Mouse (Mus musculus): Measurements from ENCODE around the gene Rab39. TPM values are rescaled to one million over a fixed set of nuclear protein-coding genes. Genes with fewer than 3 reads are reported as not detected.

The Rab39 gene
- polyA plus RNA-seq, 1 experiment from 2014 or later = 0.15 TPM

DNA sequence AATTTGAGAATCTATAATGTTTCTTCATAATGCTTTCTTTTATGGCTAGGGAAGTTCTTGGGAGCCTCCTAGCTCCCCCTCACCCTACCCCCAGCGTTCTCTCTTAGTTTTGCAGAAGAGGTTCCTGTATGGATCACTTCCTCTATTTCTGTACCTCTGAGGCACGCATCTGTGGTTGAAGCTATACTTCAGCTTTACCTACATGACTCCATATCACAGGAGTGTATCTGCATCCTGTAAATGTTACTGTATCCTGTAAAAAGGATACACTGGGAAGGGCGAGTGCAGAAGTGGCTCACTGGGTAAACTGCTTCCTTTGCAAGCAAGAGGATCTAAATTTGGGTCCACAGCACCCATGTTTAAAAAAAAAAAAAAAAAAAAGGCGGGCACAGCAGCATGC is 5.5 kb downstream of the Rab39 start:
- no peak for ATAC-seq (ENCODE audit: insufficient number of reproducible peaks, insufficient read depth, low FRiP score, low read depth)
- Histone ChIP-seq H3K27ac (replicated peaks in 1 of 2; ENCODE audit: control insufficient read depth in 1 of 2, insufficient read depth in 1 of 2, low read depth in 2 of 2, low read length in 2 of 2) (no peak overlapping the region), H3K4me2 (ENCODE audit: low read length) (no peak overlapping the region), H3K4me1 (ENCODE audit: control insufficient read depth in 2 of 2, insufficient read depth in 2 of 2, low read length in 2 of 2) (peaks cover 3% of the 10 kb centered on the region in 2 experiments; a peak in 1 of 4 replicates), H3K4me3 (ENCODE audit: control insufficient read depth in 1 of 2, insufficient read depth in 1 of 2, low read depth in 1 of 2, low read length in 2 of 2) (no peak overlapping the region), H3K9me3 (ENCODE audit: control insufficient read depth, low read length) (no peaks in the 10 kb centered on the region), H3K36me3 (ENCODE audit: control insufficient read depth, insufficient read depth, low read length) (no peaks in the 10 kb centered on the region), H3K9ac (ENCODE audit: low read length) (no peak overlapping the region), H3K27me3 (ENCODE audit: control insufficient read depth, insufficient read depth, low read length) (0 out of 2 replicates have a peak, but pooled peaks cover 5% of the 10 kb centered on the region)
- 56% methylated on average over 4 of the region's 4 CpGs for WGBS

DNA sequence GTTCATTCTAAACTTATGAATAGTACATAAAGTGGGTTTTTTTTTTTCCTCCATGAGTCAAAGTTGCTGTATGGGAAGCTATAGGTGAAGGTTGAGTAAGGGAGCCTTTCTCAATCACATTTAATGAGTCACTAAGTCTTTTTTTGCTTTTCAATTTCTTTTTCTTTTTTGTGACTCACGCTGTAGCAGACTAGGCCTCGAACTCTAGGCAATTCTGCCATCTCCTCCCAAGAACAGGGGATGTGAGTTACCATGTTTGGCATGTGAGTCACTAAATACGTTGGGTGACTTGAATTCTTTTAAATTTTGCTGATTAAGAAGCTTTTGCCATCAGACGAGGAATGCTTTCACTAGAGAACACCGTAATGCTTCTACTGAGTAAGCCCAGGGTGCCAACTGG is 10.2 kb downstream of the Rab39 start:
- Histone ChIP-seq H3K4me2 (ENCODE audit: low read length) (no peak overlapping the region), H3K27ac (replicated peaks in 1 of 2; ENCODE audit: control insufficient read depth in 1 of 2, insufficient read depth in 1 of 2, low read depth in 2 of 2, low read length in 2 of 2) (no peak overlapping the region), H3K9me3 (ENCODE audit: control insufficient read depth, low read length) (no peaks in the 10 kb centered on the region), H3K4me1 (ENCODE audit: control insufficient read depth in 2 of 2, insufficient read depth in 2 of 2, low read length in 2 of 2) (no peaks in the 10 kb centered on the region), H3K9ac (ENCODE audit: low read length) (no peak overlapping the region), H3K36me3 (ENCODE audit: control insufficient read depth, insufficient read depth, low read length) (no peaks in the 10 kb centered on the region), H3K27me3 (ENCODE audit: control insufficient read depth, insufficient read depth, low read length) (no peaks in the 10 kb centered on the region), H3K4me3 (ENCODE audit: control insufficient read depth in 1 of 2, insufficient read depth in 1 of 2, low read depth in 1 of 2, low read length in 2 of 2) (no peak overlapping the region)
- ATAC-seq (ENCODE audit: insufficient number of reproducible peaks, insufficient read depth, low FRiP score, low read depth) = no peak
- WGBS = 77% methylated on average over 5 of the region's 5 CpGs

DNA sequence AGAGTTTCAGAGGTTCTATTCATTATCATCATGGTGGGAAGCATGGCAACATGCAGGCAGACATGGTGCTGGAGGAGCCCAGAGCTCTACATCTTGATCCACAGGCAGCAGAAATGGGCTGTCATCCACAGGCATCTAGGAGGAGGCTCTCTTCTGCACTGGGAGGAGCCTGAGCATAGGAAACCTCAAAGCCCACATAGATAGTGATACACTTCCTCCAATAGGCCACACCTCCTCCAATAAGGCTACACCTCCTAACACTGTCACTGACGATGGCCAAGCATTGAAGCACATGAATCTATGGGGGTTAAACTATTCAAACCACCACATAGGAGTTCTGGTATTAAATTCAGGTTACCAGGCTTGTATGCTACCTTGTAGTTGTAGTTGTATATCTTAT is 12.3 kb downstream of the Rab39 start:
- 74% methylated on average over 1 of the region's 1 CpGs for WGBS

DNA sequence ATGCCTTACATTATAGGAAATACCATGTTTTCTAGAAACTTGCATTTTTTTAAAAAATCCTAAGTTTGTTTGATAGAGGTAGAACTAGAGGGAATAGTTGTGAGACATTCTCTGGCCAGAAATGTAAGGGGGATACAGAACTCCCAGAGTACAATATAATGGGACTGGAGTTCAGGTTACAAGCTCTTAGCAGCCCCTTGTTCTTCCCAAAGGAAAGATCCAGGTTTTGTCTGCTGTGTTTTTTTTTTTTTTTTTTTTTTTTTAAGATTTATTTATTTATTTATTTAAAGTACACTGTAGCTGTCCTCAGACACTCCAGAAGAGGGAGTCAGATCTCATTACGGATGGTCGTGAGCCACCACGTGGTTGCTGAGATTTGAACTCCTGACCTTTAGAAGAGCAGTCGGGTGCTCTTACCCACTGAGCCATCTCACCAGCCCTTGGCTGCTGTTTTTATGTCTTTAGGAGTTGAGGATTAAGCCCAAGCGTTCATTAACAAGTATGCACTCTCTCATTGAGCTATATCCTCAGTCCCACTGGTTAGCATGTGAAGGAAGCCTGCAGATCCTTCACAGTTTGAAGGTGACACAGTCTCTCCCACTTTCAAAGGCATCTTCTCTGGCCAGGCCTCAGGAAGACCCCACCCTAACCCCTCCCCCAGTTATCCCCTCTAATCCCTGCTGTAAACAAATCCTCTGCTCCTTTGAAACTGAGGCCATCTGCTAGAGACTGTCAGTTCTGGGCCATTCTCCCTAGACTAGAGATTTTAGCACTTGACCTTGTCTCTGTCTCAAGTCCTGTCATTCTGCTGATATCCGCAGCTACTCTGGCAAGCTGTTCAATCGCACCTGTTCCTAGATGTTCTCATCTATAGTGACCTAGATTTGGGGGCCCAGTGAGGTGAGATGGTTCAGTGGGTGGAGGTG is 14.0 kb downstream of the Rab39 start:
- no peaks in the 10 kb centered on the region for H3K9me3 ChIP-seq (ENCODE audit: control insufficient read depth, low read length)
- H3K27me3 ChIP-seq (ENCODE audit: control insufficient read depth, insufficient read depth, low read length) = no peaks in the 10 kb centered on the region
- no peak overlapping the region for H3K4me2 ChIP-seq (ENCODE audit: low read length)
- no peak overlapping the region for H3K4me3 ChIP-seq (ENCODE audit: control insufficient read depth in 1 of 2, insufficient read depth in 1 of 2, low read depth in 1 of 2, low read length in 2 of 2)
- no peak overlapping the region for H3K9ac ChIP-seq (ENCODE audit: low read length)
- WGBS = 29% methylated on average over 7 of the region's 7 CpGs
- no peaks in the 10 kb centered on the region for H3K4me1 ChIP-seq (ENCODE audit: control insufficient read depth in 2 of 2, insufficient read depth in 2 of 2, low read length in 2 of 2)
- no peak overlapping the region for H3K27ac ChIP-seq (replicated peaks in 1 of 2; ENCODE audit: control insufficient read depth in 1 of 2, insufficient read depth in 1 of 2, low read depth in 2 of 2, low read length in 2 of 2)
- no peak for ATAC-seq (ENCODE audit: insufficient number of reproducible peaks, insufficient read depth, low FRiP score, low read depth)
- H3K36me3 ChIP-seq (ENCODE audit: control insufficient read depth, insufficient read depth, low read length) = no peaks in the 10 kb centered on the region

More for the DNA sequence above, 12.3 kb downstream of the Rab39 start:
- no peaks in the 10 kb centered on the region for H3K27me3 ChIP-seq (ENCODE audit: control insufficient read depth, insufficient read depth, low read length)
- H3K36me3 ChIP-seq (ENCODE audit: control insufficient read depth, insufficient read depth, low read length) = no peaks in the 10 kb centered on the region
- no peak overlapping the region for H3K9ac ChIP-seq (ENCODE audit: low read length)
- H3K9me3 ChIP-seq (ENCODE audit: control insufficient read depth, low read length) = no peaks in the 10 kb centered on the region
- no peak for ATAC-seq (ENCODE audit: insufficient number of reproducible peaks, insufficient read depth, low FRiP score, low read depth)
- no peak overlapping the region for H3K27ac ChIP-seq (replicated peaks in 1 of 2; ENCODE audit: control insufficient read depth in 1 of 2, insufficient read depth in 1 of 2, low read depth in 2 of 2, low read length in 2 of 2)
- no peaks in the 10 kb centered on the region for H3K4me1 ChIP-seq (ENCODE audit: control insufficient read depth in 2 of 2, insufficient read depth in 2 of 2, low read length in 2 of 2)
- H3K4me3 ChIP-seq (ENCODE audit: control insufficient read depth in 1 of 2, insufficient read depth in 1 of 2, low read depth in 1 of 2, low read length in 2 of 2) = no peak overlapping the region
- no peak overlapping the region for H3K4me2 ChIP-seq (ENCODE audit: low read length)

DNA sequence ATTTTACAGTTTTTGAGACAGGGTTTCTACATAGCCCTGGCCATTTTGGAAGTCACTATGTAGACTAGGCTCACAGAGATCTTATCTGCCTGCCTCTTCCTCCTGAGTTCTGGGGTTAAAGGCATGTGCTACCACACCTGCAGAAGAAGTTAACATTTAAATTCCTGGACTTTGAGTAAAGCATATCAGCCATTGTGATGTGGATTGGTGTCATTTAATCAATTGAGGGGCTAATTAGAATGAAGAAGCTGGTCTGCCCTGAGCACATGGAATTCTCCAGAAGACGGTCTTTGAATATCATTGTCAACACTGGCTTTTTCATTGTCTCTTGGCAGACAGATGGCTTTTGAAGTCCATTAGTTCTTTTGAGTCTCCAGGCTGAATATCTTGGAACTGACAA is 25.2 kb downstream of the Rab39 start:
- Histone ChIP-seq H3K9ac (ENCODE audit: low read length) (no peak overlapping the region), H3K36me3 (ENCODE audit: control insufficient read depth, insufficient read depth, low read length) (no peaks in the 10 kb centered on the region), H3K4me3 (ENCODE audit: control insufficient read depth in 1 of 2, insufficient read depth in 1 of 2, low read depth in 1 of 2, low read length in 2 of 2) (no peak overlapping the region), H3K27ac (replicated peaks in 1 of 2; ENCODE audit: control insufficient read depth in 1 of 2, insufficient read depth in 1 of 2, low read depth in 2 of 2, low read length in 2 of 2) (no peak overlapping the region), H3K4me1 (ENCODE audit: control insufficient read depth in 2 of 2, insufficient read depth in 2 of 2, low read length in 2 of 2) (no peaks in the 10 kb centered on the region), H3K27me3 (ENCODE audit: control insufficient read depth, insufficient read depth, low read length) (no peaks in the 10 kb centered on the region), H3K9me3 (ENCODE audit: control insufficient read depth, low read length) (peaks cover 5% of the 10 kb centered on the region; the same call in 1 of the 2 replicates), H3K4me2 (ENCODE audit: low read length) (no peak overlapping the region)
- 86% methylated on average over 1 of the region's 1 CpGs for WGBS
- ATAC-seq (ENCODE audit: insufficient number of reproducible peaks, insufficient read depth, low FRiP score, low read depth) = no peak

DNA sequence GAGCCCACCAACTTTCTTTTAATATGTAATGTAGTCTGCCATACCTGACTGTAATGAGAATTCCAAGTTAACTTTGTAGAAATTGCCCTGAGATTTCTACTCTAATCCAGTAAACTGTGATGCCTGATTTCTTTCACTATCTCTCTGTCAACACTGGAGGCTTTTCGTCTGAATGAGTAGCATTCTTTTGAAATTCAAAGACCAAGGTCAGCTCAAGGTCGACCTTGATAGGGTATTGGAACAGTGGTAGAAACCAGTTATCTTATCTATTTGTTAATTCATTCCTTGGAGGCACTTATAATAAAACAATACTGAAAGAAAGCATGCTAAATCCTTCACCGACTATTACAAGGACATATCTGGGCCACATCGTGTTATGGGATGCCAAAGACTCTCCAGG is 29.1 kb downstream of the Rab39 start:
- H3K27ac ChIP-seq (replicated peaks in 1 of 2; ENCODE audit: control insufficient read depth in 1 of 2, insufficient read depth in 1 of 2, low read depth in 2 of 2, low read length in 2 of 2) = no peak overlapping the region
- no peak overlapping the region for H3K9ac ChIP-seq (ENCODE audit: low read length)
- no peak overlapping the region for H3K4me2 ChIP-seq (ENCODE audit: low read length)
- no peaks in the 10 kb centered on the region for H3K36me3 ChIP-seq (ENCODE audit: control insufficient read depth, insufficient read depth, low read length)
- H3K9me3 ChIP-seq (ENCODE audit: control insufficient read depth, low read length) = peaks cover 5% of the 10 kb centered on the region; the same call in 1 of the 2 replicates
- no peaks in the 10 kb centered on the region for H3K4me1 ChIP-seq (ENCODE audit: control insufficient read depth in 2 of 2, insufficient read depth in 2 of 2, low read length in 2 of 2)
- 51% methylated on average over 4 of the region's 4 CpGs for WGBS
- no peak for ATAC-seq (ENCODE audit: insufficient number of reproducible peaks, insufficient read depth, low FRiP score, low read depth)
- H3K4me3 ChIP-seq (ENCODE audit: control insufficient read depth in 1 of 2, insufficient read depth in 1 of 2, low read depth in 1 of 2, low read length in 2 of 2) = no peak overlapping the region
- H3K27me3 ChIP-seq (ENCODE audit: control insufficient read depth, insufficient read depth, low read length) = no peaks in the 10 kb centered on the region

DNA sequence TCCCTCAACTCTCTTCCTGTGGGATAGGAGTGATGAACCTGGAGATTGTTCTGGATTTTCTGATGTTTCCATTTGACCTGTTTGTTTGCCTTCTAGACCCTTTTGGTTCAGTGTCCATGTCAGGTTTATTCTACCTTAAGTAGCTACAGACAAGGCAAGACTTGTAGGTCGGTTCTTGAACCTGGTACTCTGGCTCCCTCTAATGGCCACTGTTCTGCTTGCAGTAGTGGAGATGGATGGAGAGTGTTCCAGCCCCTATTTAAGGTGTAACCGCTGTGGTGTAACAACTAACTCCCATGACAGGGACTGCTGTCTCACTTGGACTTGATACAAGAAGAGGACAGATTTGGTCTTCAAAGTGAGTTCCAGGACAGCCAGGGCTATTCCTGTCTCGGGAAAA is 32.5 kb downstream of the Rab39 start:
- H3K4me3 ChIP-seq (ENCODE audit: control insufficient read depth in 1 of 2, insufficient read depth in 1 of 2, low read depth in 1 of 2, low read length in 2 of 2) = no peak overlapping the region
- no peaks in the 10 kb centered on the region for H3K27me3 ChIP-seq (ENCODE audit: control insufficient read depth, insufficient read depth, low read length)
- no peaks in the 10 kb centered on the region for H3K36me3 ChIP-seq (ENCODE audit: control insufficient read depth, insufficient read depth, low read length)
- H3K4me2 ChIP-seq (ENCODE audit: low read length) = no peak overlapping the region
- H3K4me1 ChIP-seq (ENCODE audit: control insufficient read depth in 2 of 2, insufficient read depth in 2 of 2, low read length in 2 of 2) = no peaks in the 10 kb centered on the region
- no peak for ATAC-seq (ENCODE audit: insufficient number of reproducible peaks, insufficient read depth, low FRiP score, low read depth)
- H3K27ac ChIP-seq (replicated peaks in 1 of 2; ENCODE audit: control insufficient read depth in 1 of 2, insufficient read depth in 1 of 2, low read depth in 2 of 2, low read length in 2 of 2) = no peak overlapping the region
- H3K9me3 ChIP-seq (ENCODE audit: control insufficient read depth, low read length) = peaks cover 5% of the 10 kb centered on the region; the same call in 1 of the 2 replicates
- H3K9ac ChIP-seq (ENCODE audit: low read length) = no peak overlapping the region
- 18% methylated on average over 3 of the region's 3 CpGs for WGBS

All from heart, embryonic 14.5 days (tissue).